Comparison of ENCODE assay signal across 10 mouse cellular contexts in the genomic region with DNA sequence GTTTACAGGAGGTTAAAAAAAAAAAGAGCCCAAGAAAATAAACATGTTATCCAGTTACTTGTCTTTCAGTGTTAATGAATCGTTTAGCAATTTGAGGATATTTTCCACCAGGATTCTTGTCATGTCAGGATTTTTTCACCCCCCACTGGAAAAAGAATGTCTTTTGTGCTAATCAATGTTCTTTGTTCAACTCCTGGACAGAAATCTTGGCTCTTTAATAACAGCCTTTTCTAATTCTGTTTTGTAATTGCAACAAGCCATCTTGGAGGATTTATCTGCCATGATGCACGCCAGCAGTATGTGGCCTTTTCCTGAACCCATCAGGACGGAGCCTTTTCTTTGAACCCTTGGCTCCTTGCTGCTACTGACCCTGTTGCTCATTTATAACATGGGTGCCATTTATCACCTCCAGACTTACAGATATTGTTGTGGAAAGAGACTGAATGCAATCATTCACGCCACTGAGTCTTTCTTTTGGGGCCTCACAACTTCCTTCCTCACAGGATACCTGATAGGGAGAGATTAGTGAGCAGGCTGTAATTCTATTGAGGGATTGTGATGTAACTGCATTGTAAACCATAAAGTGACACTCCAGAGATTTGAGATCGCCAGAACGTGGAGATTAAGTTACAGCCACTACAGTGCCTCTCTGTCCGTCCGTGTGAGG.
DNase-seq lines count a peak whose midpoint lies in the region; ATAC-seq lines count a peak whose summit lies in the region.
"Had no signal": no experiment of that assay in that cellular context is flagged by ENCODE, and none has a peak within 500 bp of the region (broad histone marks: within the 10 kb centered on the region; RNA-seq: fewer than 3 reads in every experiment).

No protein-coding gene starts in this region.

- WGBS in midbrain, embryonic 11.5 days, result 36% methylated on average over 8 of the region's 8 CpGs
- 27% methylated on average over 8 of the region's 8 CpGs for WGBS in midbrain, embryonic 15.5 days
- 27% methylated on average over 8 of the region's 8 CpGs for WGBS in heart, embryonic 16.5 days
- 11% methylated on average over 8 of the region's 8 CpGs for WGBS in neural tube, embryonic 15.5 days

- no peaks in the 10 kb centered on the region for H3K9me3 ChIP-seq in midbrain, embryonic 11.5 days (ENCODE audit: control insufficient read depth, low read length)
- no peaks in the 10 kb centered on the region for H3K9me3 ChIP-seq in midbrain, embryonic 15.5 days
- no peaks in the 10 kb centered on the region for H3K9me3 ChIP-seq in heart, embryonic 16.5 days (replicated peaks; ENCODE audit: control insufficient read depth, low read length)
- no peaks in the 10 kb centered on the region for H3K9me3 ChIP-seq in neural tube, embryonic 15.5 days (replicated peaks)
- H3K9me3 ChIP-seq: G1E had no signal

- H3K4me1 ChIP-seq in midbrain, embryonic 11.5 days (ENCODE audit: control insufficient read depth, insufficient read depth, low read length), result peaks cover 5% of the 10 kb centered on the region; the same call in 1 of the 2 replicates
- peaks cover 5% of the 10 kb centered on the region; the same call in 1 of the 2 replicates for H3K4me1 ChIP-seq in midbrain, embryonic 15.5 days
- H3K4me1 ChIP-seq in heart, embryonic 16.5 days (ENCODE audit: control insufficient read depth, insufficient read depth, low read length), result no peaks in the 10 kb centered on the region
- 0 out of 2 replicates have a peak, but pooled peaks cover 5% of the 10 kb centered on the region for H3K4me1 ChIP-seq in neural tube, embryonic 15.5 days

- no peaks in the 10 kb centered on the region for H3K27me3 ChIP-seq in midbrain, embryonic 11.5 days (ENCODE audit: control insufficient read depth, insufficient read depth, low read length)
- H3K27me3 ChIP-seq in midbrain, embryonic 15.5 days (replicated peaks), result no peaks in the 10 kb centered on the region
- no peaks in the 10 kb centered on the region for H3K27me3 ChIP-seq in heart, embryonic 16.5 days (ENCODE audit: control insufficient read depth, insufficient read depth, low read length)
- H3K27me3 ChIP-seq in neural tube, embryonic 15.5 days (replicated peaks), result no peaks in the 10 kb centered on the region

- no peak overlapping the region for H3K27ac ChIP-seq in midbrain, embryonic 11.5 days (ENCODE audit: low read depth, low read length)
- H3K27ac ChIP-seq in midbrain, embryonic 15.5 days, result no peak overlapping the region
- peak overlapping the region; percentile 21; the same call in 1 of the 2 replicates for H3K27ac ChIP-seq in heart, embryonic 16.5 days (ENCODE audit: low read length)
- no peak overlapping the region for H3K27ac ChIP-seq in neural tube, embryonic 15.5 days (replicated peaks)

- H3K9ac ChIP-seq in midbrain, embryonic 11.5 days (ENCODE audit: low read length), result no peak overlapping the region
- H3K9ac ChIP-seq in midbrain, embryonic 15.5 days, result no peak overlapping the region
- no peak overlapping the region for H3K9ac ChIP-seq in heart, embryonic 16.5 days (ENCODE audit: low read length)
- no peak overlapping the region for H3K9ac ChIP-seq in neural tube, embryonic 15.5 days (replicated peaks)

- H3K4me3 ChIP-seq in midbrain, embryonic 11.5 days (ENCODE audit: low read depth, low read length), result no peak overlapping the region
- no peak overlapping the region for H3K4me3 ChIP-seq in midbrain, embryonic 15.5 days
- H3K4me3 ChIP-seq in heart, embryonic 16.5 days (ENCODE audit: low read length), result no peak overlapping the region
- no peak overlapping the region for H3K4me3 ChIP-seq in neural tube, embryonic 15.5 days (replicated peaks)
- H3K4me3 ChIP-seq: myocyte had no signal

- intact Hi-C loops in gastrocnemius, postnatal 14 days (cut with DNase I; ENCODE audit: low total_unique reads), result no loop called here

- H3K36me3 ChIP-seq in midbrain, embryonic 11.5 days (ENCODE audit: control insufficient read depth, insufficient read depth, low read length), result no peaks in the 10 kb centered on the region
- H3K36me3 ChIP-seq in midbrain, embryonic 15.5 days (replicated peaks), result no peaks in the 10 kb centered on the region
- no peaks in the 10 kb centered on the region for H3K36me3 ChIP-seq in heart, embryonic 16.5 days (ENCODE audit: control insufficient read depth, insufficient read depth)
- H3K36me3 ChIP-seq in neural tube, embryonic 15.5 days, result no peaks in the 10 kb centered on the region
- H3K36me3 ChIP-seq: G1E had no signal

- peak; percentile 73 for DNase-seq in midbrain, embryonic 11.5 days (ENCODE audit: low spot score, missing footprints)
- DNase-seq in kidney, postnatal 4 days, result peak; percentile 27 to 40
- no peak for DNase-seq in cerebellum, postnatal 36 days
- no peak for DNase-seq in right cerebral cortex, adult 18-20 months
- no peak for DNase-seq in gastrocnemius, postnatal 14 days

- no peak for ATAC-seq in midbrain, embryonic 11.5 days (ENCODE audit: low FRiP score)
- no peak for ATAC-seq in midbrain, embryonic 15.5 days (replicated peaks)
- peak; percentile 41; the same call in 1 of the 2 replicates for ATAC-seq in heart, embryonic 16.5 days (replicated peaks; ENCODE audit: extremely low read depth, insufficient read depth, low FRiP score)
- ATAC-seq in neural tube, embryonic 15.5 days (ENCODE audit: low FRiP score), result peak; percentile 50; the same call in 1 of the 2 replicates

- H3K4me2 ChIP-seq in midbrain, embryonic 11.5 days, result no peak overlapping the region
- no peak overlapping the region for H3K4me2 ChIP-seq in midbrain, embryonic 15.5 days
- no peak overlapping the region for H3K4me2 ChIP-seq in heart, embryonic 16.5 days (ENCODE audit: low read depth, low read length)
- no peak overlapping the region for H3K4me2 ChIP-seq in neural tube, embryonic 15.5 days

Comparison
In these comparisons a context has a peak if more than half of its experiments do, and no peak if none do; other contexts are left out.
1. ATAC-seq: peak in heart, embryonic 16.5 days (single experiment) and neural tube, embryonic 15.5 days (single experiment); none in midbrain, embryonic 11.5 days (single experiment) and midbrain, embryonic 15.5 days (single experiment).
2. DNase-seq: peak in midbrain, embryonic 11.5 days (single experiment) and kidney, postnatal 4 days (2 of 2); none in cerebellum, postnatal 36 days (0 of 2), right cerebral cortex, adult 18-20 months (single experiment) and gastrocnemius, postnatal 14 days (single experiment).